Mouse (Mus musculus) liver, embryonic 14.5 days (tissue): Measurements from ENCODE around the gene Spon2.

Source experiments
- CTCF ChIP-seq: IDR thresholded peaks from 2 replicates; pipeline ENCODE4 v1.5.1; 2016; ENCODE audit warnings: antibody characterized with exemption, low read depth, control low read depth
- EP300 ChIP-seq: IDR thresholded peaks from 2 replicates; pipeline ENCODE4 v1.6.1; 2016; ENCODE audit warnings: antibody characterized with exemption, low read depth

- TF ChIP-seq CTCF = no peak
- no peak for TF ChIP-seq EP300
These were observed 22.9 kb downstream of the Spon2 start for GRCm38 (mm10) chr5:33195246-33195852.
